Mouse (Mus musculus): ENCODE results near the gene Hoxb5. TPM values are rescaled to one million over a fixed set of nuclear protein-coding genes. Genes with fewer than 3 reads are reported as not detected.

The Hoxb5 gene
- polyA plus RNA-seq, 1 experiment from 2014 or later, result not detected

DNA sequence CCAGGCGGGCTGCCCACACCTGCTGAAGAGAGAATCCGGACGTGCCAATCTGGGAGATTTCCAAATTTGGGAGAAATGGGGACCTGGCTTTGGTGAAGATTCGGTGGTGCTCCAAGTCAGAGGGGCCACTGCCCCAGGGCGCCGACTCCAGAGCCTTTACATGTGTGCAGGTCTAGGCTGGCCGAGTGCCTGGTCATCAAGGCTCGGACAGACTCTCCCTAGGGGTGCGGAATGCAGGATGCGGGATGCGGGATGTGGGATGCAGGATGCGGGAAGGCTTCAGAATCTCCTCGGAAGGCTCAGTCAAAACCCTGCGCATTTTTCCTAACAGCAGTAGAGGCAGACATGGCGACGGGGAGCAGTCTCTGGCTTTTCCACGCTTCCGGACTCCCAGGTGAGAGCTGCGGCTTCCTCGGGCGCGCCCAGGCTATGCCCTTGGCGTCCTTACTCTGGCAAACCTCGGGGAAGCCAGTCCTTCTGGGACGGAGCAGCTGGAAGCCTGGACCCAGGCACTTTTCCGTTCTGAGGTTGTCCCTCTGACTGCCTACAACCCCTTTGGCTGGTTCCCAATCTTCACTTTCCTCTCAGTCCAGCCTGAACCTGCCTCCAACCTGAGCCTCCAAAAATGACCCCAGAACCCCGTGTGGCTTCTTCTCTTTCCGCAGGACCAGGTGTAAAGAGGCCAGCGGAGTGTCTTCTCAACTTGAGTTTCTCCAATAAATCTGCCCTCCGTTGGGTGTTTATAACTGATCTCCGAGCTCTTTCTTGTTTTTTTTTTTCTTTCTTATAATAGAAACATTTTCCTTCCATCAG, 23.5 kb upstream of the Hoxb5 start:
- H3K27me3 ChIP-seq (replicated peaks; ENCODE audit: control insufficient read depth, insufficient read depth, low read length), result peaks cover 88% of the 10 kb centered on the region
- 1% methylated on average over 31 of the region's 31 CpGs for WGBS
- H3K36me3 ChIP-seq (ENCODE audit: control insufficient read depth, insufficient read depth), result no peaks in the 10 kb centered on the region
- ATAC-seq, result no peak
- H3K9ac ChIP-seq (replicated peaks; ENCODE audit: low read depth, low read length), result no peak overlapping the region
- no peak overlapping the region for H3K27ac ChIP-seq (ENCODE audit: low read length)
- H3K4me1 ChIP-seq (replicated peaks; ENCODE audit: control insufficient read depth, insufficient read depth, low read length), result peaks cover 4% of the 10 kb centered on the region; the same call in 1 of the 2 replicates
- no peak overlapping the region for H3K4me3 ChIP-seq (replicated peaks; ENCODE audit: low read length)
- H3K4me2 ChIP-seq (ENCODE audit: low read length), result no peak overlapping the region
- no peaks in the 10 kb centered on the region for H3K9me3 ChIP-seq (ENCODE audit: control insufficient read depth, low read length)

- peaks cover 84% of the 10 kb centered on the region for H3K27me3 ChIP-seq (replicated peaks; ENCODE audit: control insufficient read depth, insufficient read depth, low read length)
- no peak overlapping the region for H3K9ac ChIP-seq (replicated peaks; ENCODE audit: low read depth, low read length)
- no peak overlapping the region for H3K27ac ChIP-seq (ENCODE audit: low read length)
- H3K9me3 ChIP-seq (ENCODE audit: control insufficient read depth, low read length), result no peaks in the 10 kb centered on the region
- H3K4me1 ChIP-seq (replicated peaks; ENCODE audit: control insufficient read depth, insufficient read depth, low read length), result peaks cover 4% of the 10 kb centered on the region; the same call in 1 of the 2 replicates
- WGBS, result 4% methylated on average over 8 of the region's 8 CpGs
- H3K4me3 ChIP-seq (replicated peaks; ENCODE audit: low read length), result no peak overlapping the region
- ATAC-seq, result no peak
- H3K4me2 ChIP-seq (ENCODE audit: low read length), result no peak overlapping the region
- no peaks in the 10 kb centered on the region for H3K36me3 ChIP-seq (ENCODE audit: control insufficient read depth, insufficient read depth)
These were observed 22.4 kb upstream of the Hoxb5 start for GRCm38 (mm10) chr11:96280399-96281378.

DNA sequence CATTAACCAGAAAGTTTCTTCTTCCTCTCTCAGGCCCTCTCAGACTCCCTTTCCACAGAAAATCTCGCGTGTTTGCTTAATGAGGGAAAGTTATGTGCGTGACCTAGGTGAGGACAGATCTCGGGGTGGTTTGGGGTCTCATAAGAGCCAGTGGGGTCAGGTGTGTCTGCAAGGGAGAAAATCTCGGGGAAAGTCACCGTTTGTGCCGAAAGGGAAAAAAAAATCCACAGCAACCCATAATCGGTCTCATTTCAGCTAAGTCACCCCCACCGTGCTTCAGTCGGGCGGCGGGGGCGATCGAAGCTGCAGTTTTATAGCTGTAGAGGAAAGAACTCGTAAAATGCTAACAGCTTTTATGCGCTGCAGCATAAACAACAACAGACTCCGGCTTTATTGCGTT, 21.7 kb upstream of the Hoxb5 start:
- Histone ChIP-seq H3K4me2 (ENCODE audit: low read length) (no peak overlapping the region), H3K27ac (ENCODE audit: low read length) (no peak overlapping the region), H3K36me3 (ENCODE audit: control insufficient read depth, insufficient read depth) (no peaks in the 10 kb centered on the region), H3K4me1 (replicated peaks; ENCODE audit: control insufficient read depth, insufficient read depth, low read length) (peaks cover 4% of the 10 kb centered on the region; the same call in 1 of the 2 replicates), H3K9ac (replicated peaks; ENCODE audit: low read depth, low read length) (no peak overlapping the region), H3K9me3 (ENCODE audit: control insufficient read depth, low read length) (no peaks in the 10 kb centered on the region), H3K4me3 (replicated peaks; ENCODE audit: low read length) (no peak overlapping the region), H3K27me3 (replicated peaks; ENCODE audit: control insufficient read depth, insufficient read depth, low read length) (peaks cover 84% of the 10 kb centered on the region)
- WGBS, result 3% methylated on average over 18 of the region's 18 CpGs
- ATAC-seq, result no peak

GRCm38 (mm10) chr11:96281855-96282570, 21.1 kb upstream of the Hoxb5 start, which contains the start of gene Hoxb8:
TSS of gene Hoxb8 (plus strand) at chr11:96281905.
- Histone ChIP-seq H3K9ac (replicated peaks; ENCODE audit: low read depth, low read length) (no peak within 1 kb of the TSS), H3K9me3 (ENCODE audit: control insufficient read depth, low read length) (no peaks in the 10 kb centered on the region), H3K4me1 (replicated peaks; ENCODE audit: control insufficient read depth, insufficient read depth, low read length) (peaks cover 4% of the 10 kb centered on the region; the same call in 1 of the 2 replicates), H3K36me3 (ENCODE audit: control insufficient read depth, insufficient read depth) (no peaks in the 10 kb centered on the region), H3K27ac (ENCODE audit: low read length) (no peak within 1 kb of the TSS), H3K4me2 (ENCODE audit: low read length) (no peak within 1 kb of the TSS), H3K27me3 (replicated peaks; ENCODE audit: control insufficient read depth, insufficient read depth, low read length) (peaks cover 84% of the 10 kb centered on the region), H3K4me3 (replicated peaks; ENCODE audit: low read length) (no peak within 1 kb of the TSS)
- no peak for ATAC-seq
- WGBS, result 2% methylated on average over 27 of the region's 27 CpGs

GRCm38 (mm10) chr11:96282795-96283430, 20.2 kb upstream of the Hoxb5 start:
- H3K9ac ChIP-seq (replicated peaks; ENCODE audit: low read depth, low read length), result no peak overlapping the region
- no peak overlapping the region for H3K4me2 ChIP-seq (ENCODE audit: low read length)
- peaks cover 84% of the 10 kb centered on the region for H3K27me3 ChIP-seq (replicated peaks; ENCODE audit: control insufficient read depth, insufficient read depth, low read length)
- no peak for ATAC-seq
- H3K4me3 ChIP-seq (replicated peaks; ENCODE audit: low read length), result no peak overlapping the region
- peaks cover 4% of the 10 kb centered on the region; the same call in 1 of the 2 replicates for H3K4me1 ChIP-seq (replicated peaks; ENCODE audit: control insufficient read depth, insufficient read depth, low read length)
- no peak overlapping the region for H3K27ac ChIP-seq (ENCODE audit: low read length)
- no peaks in the 10 kb centered on the region for H3K36me3 ChIP-seq (ENCODE audit: control insufficient read depth, insufficient read depth)
- no peaks in the 10 kb centered on the region for H3K9me3 ChIP-seq (ENCODE audit: control insufficient read depth, low read length)
- under 1% methylated on average over 48 of the region's 49 CpGs for WGBS

- no peaks in the 10 kb centered on the region for H3K36me3 ChIP-seq (ENCODE audit: control insufficient read depth, insufficient read depth)
- peak overlapping the region; percentile 26 for H3K4me3 ChIP-seq (replicated peaks; ENCODE audit: low read length)
- WGBS, result under 1% methylated on average over 42 of the region's 49 CpGs
- H3K27me3 ChIP-seq (replicated peaks; ENCODE audit: control insufficient read depth, insufficient read depth, low read length), result peaks cover 84% of the 10 kb centered on the region
- no peak for ATAC-seq
- H3K9me3 ChIP-seq (ENCODE audit: control insufficient read depth, low read length), result no peaks in the 10 kb centered on the region
- peak overlapping the region; percentile 42 for H3K4me2 ChIP-seq (ENCODE audit: low read length)
- no peak overlapping the region for H3K27ac ChIP-seq (ENCODE audit: low read length)
- peaks cover 4% of the 10 kb centered on the region; the same call in 1 of the 2 replicates for H3K4me1 ChIP-seq (replicated peaks; ENCODE audit: control insufficient read depth, insufficient read depth, low read length)
- no peak overlapping the region for H3K9ac ChIP-seq (replicated peaks; ENCODE audit: low read depth, low read length)
These were observed 18.9 kb upstream of the Hoxb5 start for GRCm38 (mm10) chr11:96284041-96284749.

- Histone ChIP-seq H3K4me1 (replicated peaks; ENCODE audit: control insufficient read depth, insufficient read depth, low read length) (peaks cover 4% of the 10 kb centered on the region; the same call in 1 of the 2 replicates), H3K9me3 (ENCODE audit: control insufficient read depth, low read length) (no peaks in the 10 kb centered on the region), H3K36me3 (ENCODE audit: control insufficient read depth, insufficient read depth) (no peaks in the 10 kb centered on the region), H3K27ac (ENCODE audit: low read length) (no peak overlapping the region), H3K9ac (replicated peaks; ENCODE audit: low read depth, low read length) (no peak overlapping the region), H3K27me3 (replicated peaks; ENCODE audit: control insufficient read depth, insufficient read depth, low read length) (peaks cover 82% of the 10 kb centered on the region), H3K4me3 (replicated peaks; ENCODE audit: low read length) (no peak overlapping the region), H3K4me2 (ENCODE audit: low read length) (no peak overlapping the region)
- WGBS, result under 1% methylated on average over 32 of the region's 37 CpGs
- ATAC-seq, result no peak
These were observed 18.1 kb upstream of the Hoxb5 start for GRCm38 (mm10) chr11:96284774-96285734.
